Mouse (Mus musculus): ENCODE results near the gene BC024978. TPM values are rescaled to one million over a fixed set of nuclear protein-coding genes. Genes with fewer than 3 reads are reported as not detected.
"Not testable (repeated sequence)": the region's sequence is repeated elsewhere in the genome, so short reads cannot be mapped to it uniquely, and the experiment has no call there.

BC024978 gene
- total RNA-seq, 2 experiments from 2014 or later: 16.3 to 16.6 TPM

GRCm38 (mm10) chr7:27203730-27204449 is 8.3 kb downstream of the BC024978 start:
- intact Hi-C loops (cut with DNase I): no loop called here
- no peak for DNase-seq

DNA sequence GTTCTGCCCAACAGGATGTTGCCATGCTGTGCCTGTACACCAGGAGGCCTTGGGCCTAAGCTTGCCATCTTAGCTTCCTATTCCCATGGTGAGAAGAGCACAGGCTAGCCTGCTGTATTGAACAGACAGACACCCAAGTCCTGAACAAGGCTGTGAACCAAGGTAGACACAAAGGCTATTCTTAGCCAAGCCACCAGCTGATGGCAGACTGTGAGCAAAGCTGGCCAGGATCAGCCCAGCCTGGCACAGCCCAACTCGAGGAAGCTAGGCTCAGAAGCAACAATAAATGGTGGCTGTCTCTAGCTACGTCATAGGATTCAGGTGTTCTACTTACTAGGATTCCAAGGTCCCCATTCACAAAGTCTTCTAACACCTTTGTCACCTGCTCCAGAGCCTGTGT is 17.0 kb downstream of the BC024978 start:
- intact Hi-C loops (cut with DNase I): no loop called here

GRCm38 (mm10) chr7:27218586-27218985 is 23.0 kb downstream of the BC024978 start:
- intact Hi-C loops (cut with DNase I): no loop called here
- no peak for DNase-seq

More for the DNA sequence above, 17.0 kb downstream of the BC024978 start:
- DNase-seq: no peak

DNA sequence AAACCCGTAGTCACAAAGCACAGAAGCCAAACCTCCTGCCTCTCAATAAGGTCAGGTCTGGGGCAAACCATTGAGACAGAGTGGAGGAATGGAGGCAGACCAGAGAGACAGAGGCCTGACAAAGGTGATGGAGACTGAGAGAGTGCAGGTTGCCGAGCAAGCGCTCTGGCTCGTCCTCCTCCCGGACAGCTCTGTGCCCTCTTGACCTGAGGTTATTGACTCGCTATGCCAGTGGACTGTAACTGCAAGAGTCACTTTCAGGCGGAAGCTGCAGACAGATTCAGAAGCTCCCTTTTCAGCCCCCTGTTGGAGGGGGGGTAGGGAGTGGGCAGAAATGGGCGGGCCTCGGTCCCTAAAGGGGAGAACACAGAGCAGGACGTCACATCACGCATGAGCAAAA is 24.4 kb downstream of the BC024978 start:
- intact Hi-C loops (cut with DNase I): no loop called here
- no peak for DNase-seq

- no peak for DNase-seq
- intact Hi-C loops (cut with DNase I): no loop called here
Observed at GRCm38 (mm10) chr7:27221939-27222338, 26.4 kb downstream of the BC024978 start.

DNA sequence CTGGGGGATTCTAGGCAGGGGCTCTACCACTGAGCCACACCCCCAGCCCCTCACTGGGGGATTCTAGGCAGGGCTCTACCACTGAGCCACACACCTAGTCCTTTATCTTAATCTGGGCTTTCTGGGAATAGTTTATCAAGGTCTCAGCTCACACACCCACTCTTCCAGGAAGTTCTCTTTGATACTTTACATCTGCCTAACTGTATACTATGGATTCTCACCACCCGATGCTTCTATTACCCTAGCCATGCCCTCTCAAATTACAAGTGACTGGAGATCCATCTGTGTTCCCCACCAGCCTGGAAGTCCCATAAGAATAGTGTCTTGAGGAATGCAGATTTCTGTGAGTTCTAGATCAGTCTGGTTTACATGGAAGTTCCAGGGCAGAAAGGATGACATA is 27.0 kb downstream of the BC024978 start:
- DNase-seq: no peak
- intact Hi-C loops (cut with DNase I): no loop called here

DNA sequence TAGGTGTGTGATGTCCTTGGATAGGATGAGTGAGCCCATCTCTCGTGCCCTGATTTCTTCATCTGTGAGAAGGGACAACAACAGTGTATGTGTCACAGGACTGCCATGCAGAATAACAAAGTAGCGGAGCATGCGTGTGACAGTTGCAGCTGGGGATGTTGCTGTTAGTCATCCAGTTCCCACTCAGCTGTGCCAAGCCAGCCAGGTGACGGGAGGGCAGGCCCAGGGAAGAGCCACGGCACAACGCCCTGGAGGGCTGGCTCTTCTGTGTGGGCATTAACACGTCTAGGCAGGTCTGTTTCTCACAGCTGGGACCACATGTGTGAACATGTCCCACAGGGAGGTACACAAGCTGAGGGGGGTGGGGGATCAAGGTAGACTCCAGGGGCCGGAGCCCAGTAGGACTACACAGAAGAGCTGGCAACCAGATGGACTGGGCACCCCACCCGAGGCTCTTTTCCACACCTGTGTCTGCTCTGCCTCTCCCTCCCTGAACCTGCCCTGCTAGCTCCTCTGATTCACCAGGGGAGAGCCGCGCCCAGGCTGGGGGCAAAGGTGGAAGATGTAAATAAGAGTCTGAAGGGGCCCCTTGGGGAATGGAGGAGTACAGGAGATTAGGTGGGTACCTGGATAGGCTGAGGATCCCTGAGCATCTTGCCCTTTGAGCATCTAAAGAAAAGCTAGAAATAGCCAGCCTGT is 29.4 kb downstream of the BC024978 start:
- intact Hi-C loops (cut with DNase I): no loop called here
- DNase-seq: peak in 1 of 2 experiments; percentile 22

DNA sequence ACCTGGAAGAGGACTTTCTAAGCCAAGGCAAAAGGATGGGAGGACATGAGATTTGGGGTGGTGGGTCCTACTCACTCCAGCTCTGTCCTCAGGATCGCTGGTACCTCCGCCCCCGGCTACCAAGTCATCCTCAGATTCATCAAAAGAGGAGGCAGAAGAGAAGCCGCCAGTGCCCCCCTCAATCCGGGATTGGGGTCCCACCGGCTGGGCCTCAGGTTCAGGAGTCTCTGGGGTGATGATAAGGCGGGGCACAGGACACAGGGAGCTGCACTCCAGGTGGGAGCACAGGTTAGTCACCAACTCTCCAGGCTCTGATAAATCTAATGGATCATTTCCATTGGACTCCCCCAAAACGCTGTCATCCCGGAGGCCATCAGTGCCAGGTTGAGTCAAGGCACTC is 31.7 kb downstream of the BC024978 start:
- intact Hi-C loops (cut with DNase I): loop anchor here (2.0 kb wide), 1 partner anchor 30 kb away; the partner anchor contains the start of gene Snrpa
- no peak for DNase-seq

GRCm38 (mm10) chr7:27227676-27228075 is 32.1 kb downstream of the BC024978 start:
- DNase-seq: peak in 1 of 2 experiments; percentile 17
- intact Hi-C loops (cut with DNase I): loop anchor here (2.0 kb wide), 1 partner anchor 31 kb away; the partner anchor contains the start of gene Snrpa

DNA sequence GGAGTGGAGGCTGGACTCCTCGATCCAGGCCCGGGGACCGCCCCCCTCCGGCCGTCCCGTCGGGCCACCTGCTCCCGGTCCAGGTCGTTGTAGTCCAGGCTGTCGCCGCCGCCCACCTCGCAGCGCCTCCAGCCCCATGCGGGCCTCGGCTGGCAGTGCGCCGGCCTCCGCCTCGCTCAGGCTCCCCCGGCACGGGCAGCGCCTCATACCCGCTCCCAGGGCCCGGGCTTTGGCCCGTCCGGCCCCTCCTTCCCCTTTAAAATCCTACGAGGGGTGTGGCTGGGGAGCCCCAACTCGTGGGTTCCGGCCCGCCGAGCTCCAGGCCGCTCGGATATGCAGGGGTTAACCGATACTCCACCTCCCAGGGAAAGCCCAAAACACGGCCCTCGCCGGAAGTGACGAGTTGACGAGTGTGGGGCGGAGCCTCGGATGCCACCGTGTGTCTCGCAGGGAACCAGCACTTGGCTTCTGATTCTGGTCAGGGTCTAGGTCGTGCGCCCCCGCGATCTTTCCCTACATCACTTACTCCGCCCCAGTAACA is 32.8 kb downstream of the BC024978 start, which contains the start of gene Itpkc:
Gene Itpkc, minus strand, starts transcription at position 381 of the 541 bp plus-strand sequence.
- DNase-seq: peak; percentile 88 to 91
- intact Hi-C loops (cut with DNase I): no loop called here

DNA sequence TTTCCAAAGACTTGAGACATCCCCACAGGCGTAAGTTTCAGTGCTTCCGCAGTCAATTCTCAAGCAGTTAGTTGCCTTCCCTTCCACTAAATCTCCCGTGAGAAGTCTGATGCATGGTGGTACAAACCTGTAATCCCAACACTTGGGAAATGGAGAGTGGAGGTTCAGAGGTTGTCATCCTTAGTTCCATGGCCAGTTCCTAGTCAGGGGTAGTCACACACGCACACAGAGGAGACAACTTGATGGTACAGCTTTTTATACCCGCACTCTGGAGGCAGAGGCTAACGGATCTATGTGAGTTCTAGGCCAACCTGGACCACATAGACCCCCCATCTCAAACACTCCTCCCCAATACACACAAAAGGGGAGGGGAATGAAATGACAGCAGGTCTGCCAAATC is 33.3 kb downstream of the BC024978 start:
- intact Hi-C loops (cut with DNase I): no loop called here

GRCm38 (mm10) chr7:27230781-27231180 is 35.2 kb downstream of the BC024978 start:
- intact Hi-C loops (cut with DNase I): loop anchor here (2.0 kb wide), 1 partner anchor 28 kb away; the partner anchor contains the start of gene Numbl
- no peak for DNase-seq

More for the DNA sequence above, 33.3 kb downstream of the BC024978 start:
- no peak for DNase-seq

GRCm38 (mm10) chr7:27231693-27232331 is 36.2 kb downstream of the BC024978 start:
- peak; percentile 38 to 54 for DNase-seq
- intact Hi-C loops (cut with DNase I): loop anchor here (2.0 kb wide), 1 partner anchor 27 kb away; the partner anchor contains the start of gene Numbl

GRCm38 (mm10) chr7:27232781-27233281 is 37.2 kb downstream of the BC024978 start, which contains the start of gene Coq8b:
Gene Coq8b (plus strand): TSS chr7:27233023.
- intact Hi-C loops (cut with DNase I): no loop called here
- DNase-seq: peak; percentile 90 to 92

DNA sequence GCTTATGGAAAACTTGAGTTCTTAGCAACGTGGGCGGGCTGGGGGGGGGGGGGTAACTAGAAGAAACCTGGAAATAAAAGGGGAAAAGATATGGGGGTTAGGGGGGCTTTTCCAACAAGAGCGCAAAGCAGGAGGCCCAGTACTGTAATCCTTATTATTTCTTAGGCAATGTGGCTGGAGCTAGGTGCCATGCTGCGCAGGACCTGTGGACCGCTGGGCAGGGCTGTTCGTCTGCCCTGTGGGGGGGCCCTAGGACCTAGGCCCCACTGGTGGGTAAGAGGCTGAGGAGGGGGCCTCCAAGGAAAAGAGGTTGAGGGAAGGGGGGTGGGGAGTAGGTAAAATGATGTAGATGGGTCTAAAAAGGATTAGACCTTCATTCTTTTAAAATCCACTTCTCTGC is 37.7 kb downstream of the BC024978 start:
- DNase-seq: no peak
- intact Hi-C loops (cut with DNase I): no loop called here

GRCm38 (mm10) chr7:27235726-27236125 is 40.1 kb downstream of the BC024978 start:
- no peak for DNase-seq
- intact Hi-C loops (cut with DNase I): no loop called here

GRCm38 (mm10) chr7:27237527-27237926 is 41.9 kb downstream of the BC024978 start:
- DNase-seq: no peak
- intact Hi-C loops (cut with DNase I): no loop called here

- intact Hi-C loops (cut with DNase I): no loop called here
- DNase-seq: no peak
Observed at GRCm38 (mm10) chr7:27238568-27238967, 43.0 kb downstream of the BC024978 start.

DNA sequence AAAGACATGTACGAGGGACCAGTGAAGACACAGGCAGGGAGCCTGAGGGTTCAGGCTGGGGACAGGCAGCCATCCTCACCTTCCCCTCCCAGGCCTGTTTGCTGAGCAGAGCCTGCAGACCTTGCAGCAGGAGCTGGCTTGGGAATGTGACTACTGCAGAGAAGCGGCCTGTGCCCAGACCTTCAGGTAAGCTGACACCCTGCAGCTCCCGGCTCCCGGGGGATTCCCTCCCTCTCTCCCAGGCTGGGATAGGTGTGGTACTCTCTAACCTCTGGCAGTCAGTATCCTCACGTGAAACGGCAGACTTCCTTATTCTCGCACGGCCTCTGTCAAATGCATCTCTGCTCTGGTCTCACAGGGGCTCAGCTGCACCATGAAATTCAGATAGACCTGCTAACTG is 47.6 kb downstream of the BC024978 start:
- intact Hi-C loops (cut with DNase I): no loop called here
- DNase-seq: no peak

GRCm38 (mm10) chr7:27244088-27244487 is 48.5 kb downstream of the BC024978 start:
- intact Hi-C loops (cut with DNase I): not testable (repeated sequence)

GRCm38 (mm10) chr7:27249146-27249545 is 53.6 kb downstream of the BC024978 start:
- DNase-seq: no peak
- intact Hi-C loops (cut with DNase I): no loop called here

More at GRCm38 (mm10) chr7:27244088-27244487, 48.5 kb downstream of the BC024978 start:
- DNase-seq: not testable (repeated sequence)

All from heart, postnatal 36 days (tissue).